Mouse (Mus musculus): ENCODE measurements around the gene Loxl4. TPM values are rescaled to one million over a fixed set of nuclear protein-coding genes. Genes with fewer than 3 reads are reported as not detected.

Gene Loxl4
- total and polyA plus RNA-seq, 3 experiments = 0.90 to 8.6 (median 2.2) TPM

- DNase-seq = no peak
Measured at GRCm38 (mm10) chr19:42609716-42610115, 2.9 kb downstream of the Loxl4 start.

- peak; percentile 57 for DNase-seq
Measured at GRCm38 (mm10) chr19:42608082-42608481, 4.5 kb downstream of the Loxl4 start.

- no peak for DNase-seq
Measured at GRCm38 (mm10) chr19:42602576-42602975, 10.0 kb downstream of the Loxl4 start.

GRCm38 (mm10) chr19:42602041-42602440, 10.6 kb downstream of the Loxl4 start:
- DNase-seq = no peak

GRCm38 (mm10) chr19:42601445-42601844, 11.2 kb downstream of the Loxl4 start:
- DNase-seq = peak; percentile 67

- no peak for DNase-seq
Measured at GRCm38 (mm10) chr19:42600591-42600990, 12.0 kb downstream of the Loxl4 start.

- no peak for DNase-seq
Measured at GRCm38 (mm10) chr19:42599891-42600290, 12.7 kb downstream of the Loxl4 start.

GRCm38 (mm10) chr19:42597896-42598295, 14.7 kb downstream of the Loxl4 start:
- no peak for DNase-seq

- DNase-seq = no peak
Measured at GRCm38 (mm10) chr19:42597286-42597685, 15.3 kb downstream of the Loxl4 start.

GRCm38 (mm10) chr19:42595066-42595465, 17.5 kb downstream of the Loxl4 start:
- DNase-seq = no peak

- DNase-seq = no peak
Measured at GRCm38 (mm10) chr19:42593456-42593855, 19.2 kb downstream of the Loxl4 start.

- DNase-seq = no peak
Measured at GRCm38 (mm10) chr19:42591534-42591933, 21.1 kb downstream of the Loxl4 start.

GRCm38 (mm10) chr19:42589246-42589645, 23.4 kb downstream of the Loxl4 start:
- DNase-seq = no peak

- no peak for DNase-seq
Measured at GRCm38 (mm10) chr19:42587704-42588103, 24.9 kb downstream of the Loxl4 start.

- DNase-seq = no peak
Measured at GRCm38 (mm10) chr19:42584188-42584587, 28.4 kb downstream of the Loxl4 start.

- DNase-seq = no peak
Measured at GRCm38 (mm10) chr19:42583677-42584076, 28.9 kb downstream of the Loxl4 start.

GRCm38 (mm10) chr19:42582811-42583370, 29.7 kb downstream of the Loxl4 start:
- DNase-seq = no peak

- DNase-seq = no peak
Measured at GRCm38 (mm10) chr19:42580701-42581100, 31.9 kb downstream of the Loxl4 start.

GRCm38 (mm10) chr19:42578631-42579030, 34.0 kb downstream of the Loxl4 start:
- DNase-seq = peak; percentile 70

- no peak for DNase-seq
Measured at GRCm38 (mm10) chr19:42576856-42577255, 35.8 kb downstream of the Loxl4 start.

GRCm38 (mm10) chr19:42575317-42575716, 37.3 kb downstream of the Loxl4 start:
- no peak for DNase-seq

- DNase-seq = no peak
Measured at GRCm38 (mm10) chr19:42571291-42571690, 41.3 kb downstream of the Loxl4 start.

- DNase-seq = peak; percentile 57
Measured at GRCm38 (mm10) chr19:42569076-42569475, 43.5 kb downstream of the Loxl4 start.

- DNase-seq = no peak
Measured at GRCm38 (mm10) chr19:42567020-42567419, 45.6 kb downstream of the Loxl4 start.
